Mouse (Mus musculus): ENCODE results near the gene Prm1. TPM values are rescaled to one million over a fixed set of nuclear protein-coding genes. Genes with fewer than 3 reads are reported as not detected.
"Not testable (repeated sequence)": the region's sequence is repeated elsewhere in the genome, so short reads cannot be mapped to it uniquely, and the experiment has no call there.

The Prm1 gene
- not detected in 2 replicates for polyA plus RNA-seq (2014; fragmentation: Nextera tagmentation; extraction: Ambion mirVana)

GRCm38 (mm10) chr16:10805789-10806527, at the start of gene Prm1:
Gene Prm1 (minus strand): TSS chr16:10805839.
- no peak within 1 kb of the TSS for H3K4me2 ChIP-seq (ENCODE audit: low read length)
- H3K36me3 ChIP-seq (ENCODE audit: control insufficient read depth, insufficient read depth, low read length): no peaks in the 10 kb centered on the region
- H3K9ac ChIP-seq (ENCODE audit: low read length): no peak within 1 kb of the TSS
- ATAC-seq (no peak), DNase-seq (ENCODE audit: low spot score) (no peak)
- WGBS: 85% methylated on average over 10 of the region's 10 CpGs
- H3K27me3 ChIP-seq (replicated peaks; ENCODE audit: control insufficient read depth, insufficient read depth, low read length): no peaks in the 10 kb centered on the region
- no peaks in the 10 kb centered on the region for H3K9me3 ChIP-seq (replicated peaks; ENCODE audit: control insufficient read depth, low read length)
- no peaks in the 10 kb centered on the region for H3K4me1 ChIP-seq (ENCODE audit: control insufficient read depth, insufficient read depth, low read length)
- no peak within 1 kb of the TSS for H3K27ac ChIP-seq (ENCODE audit: low read depth, low read length)
- H3K4me3 ChIP-seq (ENCODE audit: low read depth, low read length): no peak within 1 kb of the TSS

- not testable (repeated sequence) for H3K4me2 ChIP-seq (ENCODE audit: low read length); H3K27me3 ChIP-seq (replicated peaks; ENCODE audit: control insufficient read depth, insufficient read depth, low read length); H3K9ac ChIP-seq (ENCODE audit: low read length); H3K27ac ChIP-seq (ENCODE audit: low read depth, low read length); DNase-seq (ENCODE audit: low spot score); H3K9me3 ChIP-seq (replicated peaks; ENCODE audit: control insufficient read depth, low read length); H3K36me3 ChIP-seq (ENCODE audit: control insufficient read depth, insufficient read depth, low read length); H3K4me1 ChIP-seq (ENCODE audit: control insufficient read depth, insufficient read depth, low read length); H3K4me3 ChIP-seq (ENCODE audit: low read depth, low read length); ATAC-seq
- WGBS: 92% methylated on average over 10 of the region's 10 CpGs
Measured at GRCm38 (mm10) chr16:10852216-10852615, 46.6 kb upstream of the Prm1 start.

- no peaks in the 10 kb centered on the region for H3K27me3 ChIP-seq (replicated peaks; ENCODE audit: control insufficient read depth, insufficient read depth, low read length)
- H3K9ac ChIP-seq (ENCODE audit: low read length): no peak overlapping the region
- H3K4me3 ChIP-seq (ENCODE audit: low read depth, low read length): no peak overlapping the region
- H3K4me2 ChIP-seq (ENCODE audit: low read length): no peak overlapping the region
- H3K9me3 ChIP-seq (replicated peaks; ENCODE audit: control insufficient read depth, low read length): no peaks in the 10 kb centered on the region
- H3K36me3 ChIP-seq (ENCODE audit: control insufficient read depth, insufficient read depth, low read length): no peaks in the 10 kb centered on the region
- 52% methylated on average over 4 of the region's 4 CpGs for WGBS
- no peak for DNase-seq (ENCODE audit: low spot score)
- no peak overlapping the region for H3K27ac ChIP-seq (ENCODE audit: low read depth, low read length)
- ATAC-seq: no peak
- peaks cover 5% of the 10 kb centered on the region; the same call in 1 of the 2 replicates for H3K4me1 ChIP-seq (ENCODE audit: control insufficient read depth, insufficient read depth, low read length)
Measured at GRCm38 (mm10) chr16:10850905-10851304, 45.3 kb upstream of the Prm1 start.

- ATAC-seq: no peak
- WGBS: 68% methylated on average over 12 of the region's 12 CpGs
- peaks cover 5% of the 10 kb centered on the region; the same call in 1 of the 2 replicates for H3K4me1 ChIP-seq (ENCODE audit: control insufficient read depth, insufficient read depth, low read length)
- H3K9me3 ChIP-seq (replicated peaks; ENCODE audit: control insufficient read depth, low read length): no peaks in the 10 kb centered on the region
- H3K4me3 ChIP-seq (ENCODE audit: low read depth, low read length): no peak overlapping the region
- H3K9ac ChIP-seq (ENCODE audit: low read length): no peak overlapping the region
- H3K36me3 ChIP-seq (ENCODE audit: control insufficient read depth, insufficient read depth, low read length): no peaks in the 10 kb centered on the region
- H3K4me2 ChIP-seq (ENCODE audit: low read length): no peak overlapping the region
- no peak overlapping the region for H3K27ac ChIP-seq (ENCODE audit: low read depth, low read length)
- no peaks in the 10 kb centered on the region for H3K27me3 ChIP-seq (replicated peaks; ENCODE audit: control insufficient read depth, insufficient read depth, low read length)
- peak; percentile 40 for DNase-seq (ENCODE audit: low spot score)
Measured at GRCm38 (mm10) chr16:10849965-10850861, 44.6 kb upstream of the Prm1 start.

DNA sequence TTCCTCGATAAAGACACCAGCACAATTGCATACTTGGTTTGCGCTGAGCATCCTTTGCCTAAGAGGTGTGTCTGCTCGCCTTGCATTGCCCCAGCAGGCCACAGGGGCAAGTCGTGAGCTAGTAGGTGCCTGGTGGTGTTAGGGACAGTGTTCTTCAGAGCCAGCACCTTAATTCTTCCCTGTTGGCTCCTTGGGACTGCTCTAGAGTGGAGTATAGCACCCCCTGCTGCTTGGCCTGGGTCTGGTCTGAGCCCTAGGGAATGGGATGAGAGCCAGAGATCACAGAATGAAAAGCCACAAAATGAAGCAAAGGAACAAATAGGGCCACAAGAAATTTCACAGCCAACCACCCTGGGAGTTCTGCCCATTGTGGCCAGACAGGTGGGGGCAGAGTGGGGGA, 40.9 kb upstream of the Prm1 start:
- Histone ChIP-seq H3K4me1 (ENCODE audit: control insufficient read depth, insufficient read depth, low read length) (peaks cover 5% of the 10 kb centered on the region; the same call in 1 of the 2 replicates), H3K9ac (ENCODE audit: low read length) (no peak overlapping the region), H3K27ac (ENCODE audit: low read depth, low read length) (no peak overlapping the region), H3K4me3 (ENCODE audit: low read depth, low read length) (no peak overlapping the region), H3K27me3 (replicated peaks; ENCODE audit: control insufficient read depth, insufficient read depth, low read length) (no peaks in the 10 kb centered on the region), H3K9me3 (replicated peaks; ENCODE audit: control insufficient read depth, low read length) (no peaks in the 10 kb centered on the region), H3K4me2 (ENCODE audit: low read length) (no peak overlapping the region), H3K36me3 (ENCODE audit: control insufficient read depth, insufficient read depth, low read length) (no peaks in the 10 kb centered on the region)
- DNase-seq (ENCODE audit: low spot score): peak; percentile 33
- WGBS: 61% methylated on average over 4 of the region's 4 CpGs
- peak; percentile 50; the same call in 1 of the 2 replicates for ATAC-seq

DNA sequence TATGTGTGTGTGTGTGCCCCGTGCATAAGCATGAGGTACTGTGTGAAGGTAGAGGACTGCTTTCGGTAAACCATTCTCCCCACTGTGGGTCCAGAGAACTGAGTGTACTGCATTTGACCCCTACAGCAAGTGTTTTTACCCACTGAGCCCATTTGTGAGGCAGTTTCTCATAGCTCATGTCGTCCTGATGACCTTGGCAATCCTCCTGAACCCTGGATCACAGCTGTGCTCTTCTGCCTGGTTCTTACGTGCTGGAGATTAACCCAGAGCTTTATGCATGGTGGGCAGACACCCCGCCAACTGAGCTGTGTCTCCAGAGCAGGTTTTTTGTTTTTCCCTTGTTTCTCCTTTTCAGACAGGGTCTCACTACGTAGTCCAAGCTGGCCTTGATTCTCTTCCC, 40.3 kb upstream of the Prm1 start:
- Histone ChIP-seq H3K9me3 (replicated peaks; ENCODE audit: control insufficient read depth, low read length) (no peaks in the 10 kb centered on the region), H3K36me3 (ENCODE audit: control insufficient read depth, insufficient read depth, low read length) (no peaks in the 10 kb centered on the region)
- no peak for ATAC-seq

DNA sequence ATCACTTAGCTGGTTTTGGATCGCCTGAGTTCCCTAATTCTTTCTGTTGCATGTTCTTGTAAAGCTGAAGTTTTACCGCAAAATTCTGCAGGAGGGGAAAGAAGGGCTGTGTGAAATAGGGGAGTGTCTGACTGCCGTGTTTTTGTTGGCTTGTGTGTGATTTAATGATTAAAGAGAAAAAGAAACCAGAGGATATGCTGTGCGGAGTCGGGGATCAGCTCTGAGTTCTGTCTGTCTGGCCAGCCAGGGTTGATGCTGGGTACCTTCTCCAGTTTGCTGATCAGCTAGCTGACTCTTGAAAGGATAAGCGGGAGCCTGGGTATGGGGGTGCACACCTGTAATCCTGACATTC, 38.7 kb upstream of the Prm1 start:
- no peaks in the 10 kb centered on the region for H3K9me3 ChIP-seq (replicated peaks; ENCODE audit: control insufficient read depth, low read length)
- H3K36me3 ChIP-seq (ENCODE audit: control insufficient read depth, insufficient read depth, low read length): no peaks in the 10 kb centered on the region
- 77% methylated on average over 6 of the region's 6 CpGs for WGBS
- H3K9ac ChIP-seq (ENCODE audit: low read length): no peak overlapping the region
- H3K27me3 ChIP-seq (replicated peaks; ENCODE audit: control insufficient read depth, insufficient read depth, low read length): no peaks in the 10 kb centered on the region
- DNase-seq (ENCODE audit: low spot score) (no peak), ATAC-seq (no peak)
- H3K4me3 ChIP-seq (ENCODE audit: low read depth, low read length): no peak overlapping the region
- no peak overlapping the region for H3K27ac ChIP-seq (ENCODE audit: low read depth, low read length)
- no peaks in the 10 kb centered on the region for H3K4me1 ChIP-seq (ENCODE audit: control insufficient read depth, insufficient read depth, low read length)
- no peak overlapping the region for H3K4me2 ChIP-seq (ENCODE audit: low read length)

More for the DNA sequence above, 40.3 kb upstream of the Prm1 start:
- Histone ChIP-seq H3K4me3 (ENCODE audit: low read depth, low read length) (no peak overlapping the region), H3K9ac (ENCODE audit: low read length) (no peak overlapping the region), H3K27me3 (replicated peaks; ENCODE audit: control insufficient read depth, insufficient read depth, low read length) (no peaks in the 10 kb centered on the region), H3K4me1 (ENCODE audit: control insufficient read depth, insufficient read depth, low read length) (peaks cover 5% of the 10 kb centered on the region; the same call in 1 of the 2 replicates), H3K27ac (ENCODE audit: low read depth, low read length) (no peak overlapping the region), H3K4me2 (ENCODE audit: low read length) (no peak overlapping the region)
- 85% methylated on average over 6 of the region's 6 CpGs for WGBS
- DNase-seq (ENCODE audit: low spot score): no peak

- H3K9ac ChIP-seq (ENCODE audit: low read length): 0 out of 2 replicates have a peak overlapping the region, but pooled peaks have one; percentile 21
- 40% methylated on average over 18 of the region's 18 CpGs for whole genome bisulfite sequencing
- no peak overlapping the region for H3K4me3 ChIP-seq (ENCODE audit: low read depth, low read length)
Measured at GRCm38 (mm10) chr16:10843486-10844318, 38.1 kb upstream of the Prm1 start.

More at GRCm38 (mm10) chr16:10843486-10844318, 38.1 kb upstream of the Prm1 start:
- Histone ChIP-seq H3K27me3 (replicated peaks; ENCODE audit: control insufficient read depth, insufficient read depth, low read length) (no peaks in the 10 kb centered on the region), H3K36me3 (ENCODE audit: control insufficient read depth, insufficient read depth, low read length) (no peaks in the 10 kb centered on the region), H3K4me2 (ENCODE audit: low read length) (peak overlapping the region; percentile 28; the same call in 1 of the 2 replicates), H3K27ac (ENCODE audit: low read depth, low read length) (no peak overlapping the region), H3K9me3 (replicated peaks; ENCODE audit: control insufficient read depth, low read length) (no peaks in the 10 kb centered on the region), H3K4me1 (ENCODE audit: control insufficient read depth, insufficient read depth, low read length) (no peaks in the 10 kb centered on the region)
- ATAC-seq (peak; percentile 52; the same call in 1 of the 2 replicates), DNase-seq (ENCODE audit: low spot score) (peak; percentile 37)

Data from forebrain, embryonic 14.5 days (tissue).